Mouse (Mus musculus): ENCODE measurements around the gene Filip1l. TPM values are rescaled to one million over a fixed set of nuclear protein-coding genes. Genes with fewer than 3 reads are reported as not detected.

Filip1l gene
- polyA plus RNA-seq, 1 experiment, result 13.8 TPM

- WGBS, result 4% methylated on average over 1 of the region's 1 CpGs
- peaks cover 3% of the 10 kb centered on the region for H3K4me1 ChIP-seq (ENCODE audit: control insufficient read depth, insufficient read depth, low read length)
- TF ChIP-seq CTCF (IDR thresholded peaks at IDR 0.05; ENCODE audit: control insufficient read depth, insufficient read depth, low read length), result no peak
- TF ChIP-seq POLR2A (IDR thresholded peaks at IDR 0.05; ENCODE audit: borderline replicate concordance, control insufficient read depth, low read depth, low read length), result no peak
- H3K4me3 ChIP-seq (replicated peaks; ENCODE audit: control insufficient read depth, low read depth, low read length), result no peak overlapping the region
- no peak overlapping the region for H3K27ac ChIP-seq (ENCODE audit: control insufficient read depth, insufficient read depth, low read depth, low read length, poor library complexity)
Measured at GRCm38 (mm10) chr16:57546355-57546754, 193.5 kb downstream of the Filip1l start.

- 57% methylated on average over 2 of the region's 2 CpGs for WGBS
- TF ChIP-seq POLR2A (IDR thresholded peaks at IDR 0.05; ENCODE audit: borderline replicate concordance, control insufficient read depth, low read depth, low read length), result no peak
- TF ChIP-seq CTCF (IDR thresholded peaks at IDR 0.05; ENCODE audit: control insufficient read depth, insufficient read depth, low read length), result no peak
- H3K4me3 ChIP-seq (replicated peaks; ENCODE audit: control insufficient read depth, low read depth, low read length), result peak overlapping the region; percentile 61
- peak overlapping the region; percentile 88 for H3K27ac ChIP-seq (ENCODE audit: control insufficient read depth, insufficient read depth, low read depth, low read length, poor library complexity)
- H3K4me1 ChIP-seq (ENCODE audit: control insufficient read depth, insufficient read depth, low read length), result peaks cover 3% of the 10 kb centered on the region
Measured at GRCm38 (mm10) chr16:57548608-57549007, 195.7 kb downstream of the Filip1l start.

- peaks cover 3% of the 10 kb centered on the region for H3K4me1 ChIP-seq (ENCODE audit: control insufficient read depth, insufficient read depth, low read length)
- WGBS, result under 1% methylated on average over 64 of the region's 64 CpGs
- H3K27ac ChIP-seq (ENCODE audit: control insufficient read depth, insufficient read depth, low read depth, low read length, poor library complexity), result peak overlapping the region; percentile 88
- peak overlapping the region; percentile 62 for H3K4me3 ChIP-seq (replicated peaks; ENCODE audit: control insufficient read depth, low read depth, low read length)
- TF ChIP-seq POLR2A (IDR thresholded peaks at IDR 0.05; ENCODE audit: borderline replicate concordance, control insufficient read depth, low read depth, low read length) (peak; percentile 70; the same call in 1 of the 2 replicates), CTCF (IDR thresholded peaks at IDR 0.05; ENCODE audit: control insufficient read depth, insufficient read depth, low read length) (no peak)
Measured at GRCm38 (mm10) chr16:57549061-57550037, 196.5 kb downstream of the Filip1l start.

GRCm38 (mm10) chr16:57550088-57550487, 197.2 kb downstream of the Filip1l start:
- H3K4me3 ChIP-seq (replicated peaks; ENCODE audit: control insufficient read depth, low read depth, low read length), result no peak overlapping the region
- WGBS, result 6% methylated on average over 3 of the region's 3 CpGs
- no peak overlapping the region for H3K27ac ChIP-seq (ENCODE audit: control insufficient read depth, insufficient read depth, low read depth, low read length, poor library complexity)
- H3K4me1 ChIP-seq (ENCODE audit: control insufficient read depth, insufficient read depth, low read length), result peaks cover 3% of the 10 kb centered on the region
- TF ChIP-seq POLR2A (IDR thresholded peaks at IDR 0.05; ENCODE audit: borderline replicate concordance, control insufficient read depth, low read depth, low read length), result no peak
- TF ChIP-seq CTCF (IDR thresholded peaks at IDR 0.05; ENCODE audit: control insufficient read depth, insufficient read depth, low read length), result no peak

GRCm38 (mm10) chr16:57550817-57551216, 197.9 kb downstream of the Filip1l start:
- Histone ChIP-seq H3K4me3 (replicated peaks; ENCODE audit: control insufficient read depth, low read depth, low read length) (peak overlapping the region; percentile 49), H3K4me1 (ENCODE audit: control insufficient read depth, insufficient read depth, low read length) (peaks cover 1% of the 10 kb centered on the region; the same call in 1 of the 2 replicates), H3K27ac (ENCODE audit: control insufficient read depth, insufficient read depth, low read depth, low read length, poor library complexity) (no peak overlapping the region)
- TF ChIP-seq CTCF (IDR thresholded peaks at IDR 0.05; ENCODE audit: control insufficient read depth, insufficient read depth, low read length) (no peak), POLR2A (IDR thresholded peaks at IDR 0.05; ENCODE audit: borderline replicate concordance, control insufficient read depth, low read depth, low read length) (no peak)
- 70% methylated on average over 2 of the region's 2 CpGs for WGBS

GRCm38 (mm10) chr16:57551617-57552016, 198.7 kb downstream of the Filip1l start:
- Histone ChIP-seq H3K4me1 (ENCODE audit: control insufficient read depth, insufficient read depth, low read length) (peaks cover 1% of the 10 kb centered on the region; the same call in 1 of the 2 replicates), H3K4me3 (replicated peaks; ENCODE audit: control insufficient read depth, low read depth, low read length) (no peak overlapping the region), H3K27ac (ENCODE audit: control insufficient read depth, insufficient read depth, low read depth, low read length, poor library complexity) (no peak overlapping the region)
- no peak for TF ChIP-seq POLR2A (IDR thresholded peaks at IDR 0.05; ENCODE audit: borderline replicate concordance, control insufficient read depth, low read depth, low read length)
- no peak for TF ChIP-seq CTCF (IDR thresholded peaks at IDR 0.05; ENCODE audit: control insufficient read depth, insufficient read depth, low read length)
- WGBS, result 60% methylated on average over 2 of the region's 2 CpGs

GRCm38 (mm10) chr16:57552709-57553108, 199.8 kb downstream of the Filip1l start:
- H3K4me3 ChIP-seq (replicated peaks; ENCODE audit: control insufficient read depth, low read depth, low read length), result no peak overlapping the region
- no peak overlapping the region for H3K27ac ChIP-seq (ENCODE audit: control insufficient read depth, insufficient read depth, low read depth, low read length, poor library complexity)
- WGBS, result 69% methylated on average over 5 of the region's 5 CpGs
- TF ChIP-seq CTCF (IDR thresholded peaks at IDR 0.05; ENCODE audit: control insufficient read depth, insufficient read depth, low read length), result no peak
- no peak for TF ChIP-seq POLR2A (IDR thresholded peaks at IDR 0.05; ENCODE audit: borderline replicate concordance, control insufficient read depth, low read depth, low read length)
- no peaks in the 10 kb centered on the region; the same call in 1 of the 2 replicates for H3K4me1 ChIP-seq (ENCODE audit: control insufficient read depth, insufficient read depth, low read length)

- H3K27ac ChIP-seq (ENCODE audit: control insufficient read depth, insufficient read depth, low read depth, low read length, poor library complexity), result no peak overlapping the region
- TF ChIP-seq POLR2A (IDR thresholded peaks at IDR 0.05; ENCODE audit: borderline replicate concordance, control insufficient read depth, low read depth, low read length) (no peak), CTCF (IDR thresholded peaks at IDR 0.05; ENCODE audit: control insufficient read depth, insufficient read depth, low read length) (no peak)
- H3K4me1 ChIP-seq (ENCODE audit: control insufficient read depth, insufficient read depth, low read length), result no peaks in the 10 kb centered on the region; the same call in 1 of the 2 replicates
- no peak overlapping the region for H3K4me3 ChIP-seq (replicated peaks; ENCODE audit: control insufficient read depth, low read depth, low read length)
Measured at GRCm38 (mm10) chr16:57553235-57553634, 200.3 kb downstream of the Filip1l start.
